Mouse (Mus musculus) midbrain, embryonic 15.5 days (tissue): Measurements from ENCODE around the gene Immp2l. TPM values are rescaled to one million over a fixed set of nuclear protein-coding genes. Genes with fewer than 3 reads are reported as not detected.

Experiments used
- ATAC-seq: fragments of 200-750 bp; cut with Nextera tagmentation; replicated peaks from 2 replicates; pipeline ENCODE4 v1.8.0; 2017; ENCODE audit warnings: moderate TSS enrichment
- H3K27ac ChIP-seq: fragments of 300-500 bp; sonication (generic); 2 replicates; pipeline ENCODE4 v1.5.1; 2015; ENCODE audit warnings: mild to moderate bottlenecking, inconsistent platforms
- H3K27me3 ChIP-seq: fragments of 300-500 bp; sonication (generic); replicated peaks from 2 replicates; pipeline ENCODE4 v1.6.1; 2015; ENCODE audit warnings: inconsistent platforms
- H3K36me3 ChIP-seq: fragments of 300-500 bp; sonication (generic); replicated peaks from 2 replicates; pipeline ENCODE4 v1.6.1; 2015; ENCODE audit warnings: inconsistent platforms
- H3K4me1 ChIP-seq: fragments of 300-500 bp; sonication (generic); 2 replicates; pipeline ENCODE4 v1.6.1; 2015; ENCODE audit warnings: inconsistent platforms
- H3K4me2 ChIP-seq: fragments of 300-500 bp; sonication (generic); 2 replicates; pipeline ENCODE4 v1.6.1; 2015; ENCODE audit warnings: inconsistent platforms, mild to moderate bottlenecking, moderate library complexity
- H3K4me3 ChIP-seq: fragments of 300-500 bp; sonication (generic); 2 replicates; pipeline ENCODE4 v1.5.1; 2015; ENCODE audit warnings: mild to moderate bottlenecking, inconsistent platforms
- H3K9ac ChIP-seq: fragments of 300-500 bp; sonication (generic); 2 replicates; pipeline ENCODE4 v1.6.1; 2015; ENCODE audit warnings: mild to moderate bottlenecking, inconsistent platforms
- H3K9me3 ChIP-seq: fragments of 300-500 bp; sonication (generic); 2 replicates; pipeline ENCODE4 v1.6.1; 2016; ENCODE audit warnings: inconsistent platforms
- WGBS: fragments of 180-500 bp; shearing (Covaris S2); methylation state at CpG from one replicate; pipeline ENCODE4 v1.1.7; 2015; ENCODE audit warnings: mixed read lengths; 5-methylcytosine and 5-hydroxymethylcytosine counted together
- polyA plus RNA-seq: library from polyadenylated mRNA; unstranded; fragments of >200 nt; fragmentation: Nextera tagmentation; extraction: Ambion mirVana; gene quantifications from 2 replicates; pipeline ENCODE4 v1.2.1, GENCODE M21; 2015

Gene Immp2l
- polyA plus RNA-seq, 1 experiment from 2014 or later = 6.2 TPM

DNA sequence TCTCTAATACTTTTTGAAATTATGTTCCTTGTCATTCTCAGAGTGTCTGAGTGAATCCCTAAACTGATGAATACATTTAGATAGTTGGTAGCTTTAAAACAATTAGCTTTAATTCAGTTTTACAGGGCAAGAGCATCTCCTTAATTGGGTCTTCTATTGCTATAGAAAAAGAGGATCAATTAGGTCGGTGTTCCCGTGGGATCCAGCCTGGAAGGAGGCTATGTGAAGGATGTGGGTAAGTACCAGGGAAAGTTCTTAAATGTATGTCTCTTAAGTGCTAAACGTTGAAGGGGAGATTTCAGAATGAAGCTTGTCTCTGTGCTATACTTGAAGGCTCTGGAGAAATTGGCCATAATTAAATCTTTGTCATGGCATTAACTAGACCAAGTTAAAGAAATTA, 283.1 kb downstream of the Immp2l start:
- Histone ChIP-seq H3K9ac (no peak overlapping the region), H3K4me2 (no peak overlapping the region), H3K4me3 (no peak overlapping the region), H3K27me3 (no peaks in the 10 kb centered on the region), H3K9me3 (no peaks in the 10 kb centered on the region), H3K4me1 (no peaks in the 10 kb centered on the region), H3K36me3 (no peaks in the 10 kb centered on the region), H3K27ac (no peak overlapping the region)
- WGBS = 64% methylated on average over 3 of the region's 3 CpGs
- no peak for ATAC-seq

DNA sequence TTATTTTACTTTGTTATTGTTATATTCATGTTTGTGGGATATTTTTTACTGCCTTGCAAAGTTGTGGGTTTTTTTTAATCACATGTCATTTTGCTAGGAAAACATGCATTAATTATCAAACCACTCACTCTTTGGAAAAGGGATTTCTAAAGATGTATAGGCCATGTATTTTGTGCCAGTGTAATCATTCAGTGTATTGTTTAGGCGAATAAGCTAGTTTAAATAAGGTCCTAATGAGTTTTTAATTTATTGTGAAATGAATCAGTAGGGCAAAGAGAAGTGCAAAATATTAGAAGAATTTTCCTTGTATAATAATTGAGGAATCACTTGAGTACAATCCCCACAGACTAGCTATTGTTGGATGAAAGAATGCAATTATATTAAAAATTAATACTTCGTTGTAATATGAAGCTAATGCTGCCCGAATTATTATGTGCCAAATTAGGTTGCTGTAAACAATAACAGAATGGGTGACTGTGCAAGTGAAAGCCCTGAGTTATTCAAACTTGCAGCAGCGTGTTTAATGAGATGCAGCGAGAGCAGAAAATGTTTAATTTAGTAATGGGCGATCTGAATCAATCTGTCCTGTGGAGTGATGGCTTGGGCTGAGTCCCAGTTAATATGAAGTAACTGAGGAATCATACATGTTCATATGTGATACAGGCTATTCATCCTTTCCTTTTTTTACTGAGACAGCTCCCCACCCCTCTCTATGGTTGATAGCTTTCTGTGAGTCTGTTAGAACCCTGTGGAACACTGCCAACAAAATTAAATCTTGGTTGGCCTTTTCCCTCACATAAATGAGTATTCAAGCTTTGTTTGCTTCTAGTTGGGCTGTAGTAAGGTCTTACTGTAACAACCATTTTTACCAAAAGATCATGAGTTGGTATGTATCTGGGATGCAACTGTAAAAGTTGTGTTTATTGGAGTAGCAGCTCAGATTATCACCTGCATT, 285.1 kb downstream of the Immp2l start:
- 58% methylated on average over 6 of the region's 6 CpGs for WGBS
- no peak overlapping the region for H3K27ac ChIP-seq
- no peaks in the 10 kb centered on the region for H3K9me3 ChIP-seq
- H3K9ac ChIP-seq = no peak overlapping the region
- H3K27me3 ChIP-seq = no peaks in the 10 kb centered on the region
- H3K36me3 ChIP-seq = no peaks in the 10 kb centered on the region
- no peak overlapping the region for H3K4me2 ChIP-seq
- no peak overlapping the region for H3K4me3 ChIP-seq
- no peaks in the 10 kb centered on the region for H3K4me1 ChIP-seq
- ATAC-seq = peak; percentile 63; the same call in 1 of the 2 replicates

DNA sequence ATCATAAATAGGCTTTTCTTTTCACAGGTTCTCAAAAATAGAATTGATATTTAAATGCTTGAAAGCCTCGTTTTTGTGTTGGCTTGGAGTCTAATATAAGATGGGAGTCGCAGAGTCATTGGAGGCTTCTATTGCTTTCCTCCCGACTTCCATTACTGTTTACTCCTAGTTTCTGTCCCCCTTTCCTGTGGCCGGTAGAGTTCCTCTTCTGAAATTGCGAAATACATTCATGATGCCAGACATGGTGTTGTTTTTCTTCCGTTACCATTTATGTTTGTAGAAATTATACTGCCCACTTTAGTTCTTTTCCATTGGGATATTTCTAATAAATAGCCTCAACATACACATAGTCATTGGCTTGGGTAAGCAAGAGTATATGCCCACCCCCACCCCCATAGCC, 289.5 kb downstream of the Immp2l start:
- WGBS = 90% methylated on average over 6 of the region's 6 CpGs
- Histone ChIP-seq H3K36me3 (no peaks in the 10 kb centered on the region), H3K27ac (no peak overlapping the region), H3K9me3 (no peaks in the 10 kb centered on the region), H3K27me3 (no peaks in the 10 kb centered on the region), H3K4me3 (no peak overlapping the region), H3K4me1 (peaks cover 6% of the 10 kb centered on the region; the same call in 1 of the 2 replicates), H3K9ac (no peak overlapping the region), H3K4me2 (no peak overlapping the region)
- ATAC-seq = no peak

DNA sequence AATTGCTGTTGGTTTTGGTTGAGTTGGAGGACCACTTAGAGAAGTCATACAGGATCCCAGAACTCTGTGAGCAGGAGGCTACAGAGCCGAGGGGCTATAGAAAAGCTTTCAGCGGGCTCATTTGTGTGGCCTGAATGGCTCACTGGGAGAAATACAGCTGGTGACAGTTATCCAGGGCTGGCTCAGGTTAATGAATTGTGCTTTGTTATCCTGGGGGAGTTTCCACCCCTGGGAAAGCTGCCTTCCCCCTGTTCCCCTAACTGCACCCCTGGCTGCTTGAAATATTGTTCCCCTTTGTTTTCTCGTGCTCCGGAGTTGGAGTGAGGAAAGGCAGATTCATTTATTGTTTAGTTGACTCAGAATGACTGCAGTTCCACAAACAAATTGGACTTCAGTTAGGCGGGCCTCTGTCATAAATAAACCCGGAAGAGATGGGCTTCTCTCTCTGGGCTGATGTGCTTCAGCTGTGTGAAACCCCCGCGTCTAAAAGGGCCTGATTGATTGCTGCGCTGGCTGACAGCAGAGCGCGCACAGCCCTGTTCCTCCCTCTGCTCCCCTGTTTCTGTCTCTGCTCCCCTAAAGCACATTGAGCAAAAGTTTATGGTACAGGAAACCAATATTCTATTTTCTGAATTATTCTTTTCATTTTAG, 291.0 kb downstream of the Immp2l start:
- peak; percentile 75 for ATAC-seq

DNA sequence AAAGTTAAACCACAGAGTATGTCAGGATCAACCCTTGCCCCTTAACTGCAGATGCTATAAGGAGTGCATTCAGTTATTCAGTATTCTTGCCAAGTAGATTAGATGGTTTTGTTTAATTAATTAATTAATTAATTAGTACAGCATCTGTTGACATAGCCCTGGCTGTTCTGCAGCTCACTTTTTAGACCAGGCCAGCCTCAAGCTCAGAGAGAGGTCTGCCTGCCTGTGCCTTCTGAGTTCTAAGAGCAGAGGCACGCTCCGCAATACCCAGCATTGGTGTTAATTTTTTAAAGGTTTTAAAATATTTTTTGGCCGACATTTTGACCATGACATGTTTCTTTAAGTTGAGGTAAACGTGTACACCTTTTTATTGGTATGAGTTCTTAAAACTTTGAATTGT, 292.0 kb downstream of the Immp2l start:
- H3K4me1 ChIP-seq = peaks cover 6% of the 10 kb centered on the region; the same call in 1 of the 2 replicates
- WGBS = 90% methylated on average over 4 of the region's 4 CpGs

More for the DNA sequence above, 291.0 kb downstream of the Immp2l start:
- Histone ChIP-seq H3K27ac (no peak overlapping the region), H3K9me3 (no peaks in the 10 kb centered on the region), H3K4me2 (peak overlapping the region; percentile 5; the same call in 1 of the 2 replicates), H3K36me3 (no peaks in the 10 kb centered on the region), H3K9ac (no peak overlapping the region), H3K27me3 (no peaks in the 10 kb centered on the region), H3K4me3 (no peak overlapping the region), H3K4me1 (peaks cover 6% of the 10 kb centered on the region; the same call in 1 of the 2 replicates)
- 11% methylated on average over 11 of the region's 11 CpGs for WGBS

DNA sequence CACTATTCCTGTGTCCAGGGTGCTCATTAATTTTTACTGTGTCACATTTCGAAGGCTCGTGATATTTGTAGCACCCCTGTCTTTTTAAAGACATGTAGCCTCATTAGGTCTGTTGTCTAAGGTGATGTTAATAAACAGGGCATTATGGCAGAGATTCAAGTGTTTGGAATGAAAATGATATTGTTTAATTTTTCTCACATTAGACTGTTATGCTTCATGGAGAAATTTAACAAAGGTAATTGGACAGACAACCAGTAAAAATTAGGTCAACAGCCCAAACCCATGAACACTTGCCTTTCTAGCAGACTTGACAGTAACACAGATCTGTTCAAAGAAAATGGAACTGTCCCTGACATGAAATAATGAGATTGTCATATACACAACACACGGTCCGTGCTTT, 292.5 kb downstream of the Immp2l start:
- H3K36me3 ChIP-seq = no peaks in the 10 kb centered on the region
- peaks cover 6% of the 10 kb centered on the region; the same call in 1 of the 2 replicates for H3K4me1 ChIP-seq
- H3K9me3 ChIP-seq = no peaks in the 10 kb centered on the region
- ATAC-seq = no peak
- H3K4me3 ChIP-seq = no peak overlapping the region
- H3K27ac ChIP-seq = no peak overlapping the region
- no peak overlapping the region for H3K9ac ChIP-seq
- no peak overlapping the region for H3K4me2 ChIP-seq
- WGBS = 77% methylated on average over 4 of the region's 4 CpGs
- no peaks in the 10 kb centered on the region for H3K27me3 ChIP-seq

More for the DNA sequence above, 292.0 kb downstream of the Immp2l start:
- no peak overlapping the region for H3K9ac ChIP-seq
- H3K27me3 ChIP-seq = no peaks in the 10 kb centered on the region
- ATAC-seq = no peak
- H3K27ac ChIP-seq = no peak overlapping the region
- H3K4me2 ChIP-seq = no peak overlapping the region
- H3K9me3 ChIP-seq = no peaks in the 10 kb centered on the region
- H3K36me3 ChIP-seq = no peaks in the 10 kb centered on the region
- no peak overlapping the region for H3K4me3 ChIP-seq

DNA sequence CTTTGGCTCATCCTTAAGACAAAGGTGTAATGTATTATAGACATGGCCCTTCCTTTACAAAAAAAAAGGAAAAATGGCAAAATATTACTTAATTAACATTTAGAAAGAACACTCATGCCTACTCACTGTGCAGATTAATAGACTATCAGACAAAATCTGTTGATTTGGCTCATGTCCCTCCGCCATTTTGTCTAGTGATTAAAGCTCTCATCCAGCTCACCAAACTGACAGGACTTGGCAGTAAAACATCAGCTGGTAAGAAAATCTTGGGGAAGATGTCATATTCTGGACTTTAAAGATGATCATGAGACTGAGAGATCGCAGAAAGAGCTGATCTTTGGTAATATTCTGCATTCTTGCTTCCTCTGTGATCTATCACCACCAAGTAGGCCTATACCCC, 293.5 kb downstream of the Immp2l start:
- Histone ChIP-seq H3K4me3 (no peak overlapping the region), H3K9ac (no peak overlapping the region), H3K36me3 (no peaks in the 10 kb centered on the region), H3K27me3 (no peaks in the 10 kb centered on the region), H3K27ac (no peak overlapping the region), H3K9me3 (no peaks in the 10 kb centered on the region), H3K4me2 (no peak overlapping the region), H3K4me1 (peaks cover 6% of the 10 kb centered on the region; the same call in 1 of the 2 replicates)
- no peak for ATAC-seq
- 91% methylated on average over 2 of the region's 2 CpGs for WGBS

DNA sequence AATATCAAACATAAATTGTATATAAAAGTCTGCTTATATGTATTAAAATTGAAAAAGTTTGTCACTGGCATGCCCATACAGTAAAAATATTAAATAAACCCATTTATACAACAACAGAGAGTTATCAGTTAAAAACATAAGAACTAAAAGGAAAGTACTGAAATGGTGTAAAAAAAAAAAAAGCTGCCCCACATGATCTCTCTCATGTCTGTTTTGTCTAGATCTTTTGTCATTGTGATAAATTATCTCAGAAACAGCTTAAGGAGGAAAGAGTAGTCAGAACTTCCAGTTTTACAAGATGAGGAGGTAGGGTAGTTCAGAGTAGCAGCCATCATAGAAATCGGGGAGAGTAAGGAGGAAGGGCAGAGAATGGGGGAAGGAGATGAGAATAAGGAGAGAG, 298.1 kb downstream of the Immp2l start:
- Histone ChIP-seq H3K4me1 (no peaks in the 10 kb centered on the region), H3K4me3 (no peak overlapping the region), H3K9ac (no peak overlapping the region), H3K27me3 (no peaks in the 10 kb centered on the region), H3K4me2 (no peak overlapping the region), H3K36me3 (no peaks in the 10 kb centered on the region), H3K9me3 (no peaks in the 10 kb centered on the region), H3K27ac (no peak overlapping the region)
- ATAC-seq = no peak
- WGBS = 60% methylated on average over 1 of the region's 1 CpGs

DNA sequence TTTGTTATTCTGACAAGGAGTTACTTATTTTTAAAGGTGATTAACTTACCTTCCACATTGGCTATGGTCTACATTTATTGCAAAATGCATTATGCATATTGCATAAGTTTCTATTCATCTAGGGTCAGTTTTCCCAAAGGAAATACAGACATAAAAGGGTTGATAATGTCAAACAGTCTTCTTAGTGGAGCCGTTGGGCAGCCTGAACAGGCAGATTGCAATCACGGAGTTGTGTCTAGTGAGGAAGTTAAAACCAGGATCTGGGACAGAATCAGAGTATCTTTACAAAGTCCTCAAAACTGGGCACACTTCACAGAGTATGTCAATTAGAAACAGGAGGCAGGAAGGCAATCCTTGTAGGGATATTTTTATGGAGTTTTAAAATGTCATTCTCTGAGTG, 300.5 kb downstream of the Immp2l start:
- Histone ChIP-seq H3K36me3 (no peaks in the 10 kb centered on the region), H3K4me2 (no peak overlapping the region), H3K4me3 (no peak overlapping the region), H3K27me3 (no peaks in the 10 kb centered on the region), H3K27ac (no peak overlapping the region), H3K9me3 (no peaks in the 10 kb centered on the region), H3K9ac (no peak overlapping the region), H3K4me1 (no peaks in the 10 kb centered on the region)
- ATAC-seq = no peak
- WGBS = 71% methylated on average over 2 of the region's 2 CpGs

DNA sequence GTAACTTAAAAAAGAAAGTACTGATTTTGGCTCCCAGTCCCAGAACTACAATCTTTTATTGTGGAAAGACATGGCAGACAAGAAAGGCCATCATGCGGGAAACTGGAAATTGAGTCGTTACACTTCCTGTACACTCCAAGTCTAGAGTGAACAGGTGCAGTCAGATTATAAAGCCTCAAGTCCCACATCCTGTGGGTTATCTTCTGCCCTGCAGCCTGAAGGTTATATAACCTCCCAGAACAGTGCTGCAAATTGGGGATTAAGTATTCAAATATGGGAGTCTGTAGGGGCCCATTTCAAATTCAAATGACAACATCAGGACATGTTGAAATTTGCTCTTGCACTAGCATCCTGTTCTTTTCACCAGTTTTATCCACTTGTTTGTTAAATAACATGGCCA, 301.9 kb downstream of the Immp2l start:
- H3K4me2 ChIP-seq = no peak overlapping the region
- H3K9ac ChIP-seq = no peak overlapping the region
- no peaks in the 10 kb centered on the region for H3K36me3 ChIP-seq
- no peaks in the 10 kb centered on the region for H3K4me1 ChIP-seq
- H3K27ac ChIP-seq = no peak overlapping the region
- 75% methylated on average over 2 of the region's 2 CpGs for WGBS
- H3K4me3 ChIP-seq = no peak overlapping the region
- no peaks in the 10 kb centered on the region for H3K9me3 ChIP-seq
- H3K27me3 ChIP-seq = no peaks in the 10 kb centered on the region
- ATAC-seq = no peak

DNA sequence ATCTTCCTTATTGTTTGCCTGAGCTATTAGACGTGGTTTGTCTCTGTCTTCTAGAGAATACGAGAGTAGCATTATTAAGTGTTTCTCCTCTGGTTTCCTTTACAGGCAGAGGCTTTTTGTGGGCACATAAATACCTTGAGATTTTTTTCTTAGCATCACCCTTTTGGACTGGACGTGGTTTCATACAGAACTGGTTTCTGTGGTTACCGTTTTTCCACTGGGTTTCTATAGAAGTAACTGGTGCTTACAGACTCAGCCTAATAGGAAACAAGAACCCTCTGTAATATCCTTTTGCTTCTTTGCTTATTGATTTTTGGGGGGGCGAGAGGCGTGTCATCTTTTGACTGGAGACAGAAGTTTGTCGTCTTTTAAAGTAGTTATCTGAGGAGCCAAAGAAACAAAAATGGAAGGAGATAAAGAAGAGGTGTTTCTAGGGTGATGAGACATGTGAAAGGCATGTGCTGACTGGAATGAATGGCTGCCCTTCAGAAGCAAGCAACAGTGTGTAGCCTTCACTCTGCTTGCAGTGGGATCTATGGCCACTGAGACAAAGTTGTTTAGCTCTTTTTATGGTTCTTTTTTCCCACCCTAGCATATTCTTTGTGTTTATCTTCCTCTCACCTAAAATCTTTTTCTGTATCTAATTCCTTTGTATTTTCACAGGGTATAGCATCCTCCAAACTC, 307.2 kb downstream of the Immp2l start:
- Histone ChIP-seq H3K27me3 (no peaks in the 10 kb centered on the region), H3K4me3 (no peak overlapping the region), H3K4me1 (no peaks in the 10 kb centered on the region), H3K4me2 (no peak overlapping the region), H3K36me3 (no peaks in the 10 kb centered on the region), H3K9ac (no peak overlapping the region), H3K27ac (no peak overlapping the region), H3K9me3 (no peaks in the 10 kb centered on the region)
- WGBS = 69% methylated on average over 7 of the region's 7 CpGs
- ATAC-seq = no peak

DNA sequence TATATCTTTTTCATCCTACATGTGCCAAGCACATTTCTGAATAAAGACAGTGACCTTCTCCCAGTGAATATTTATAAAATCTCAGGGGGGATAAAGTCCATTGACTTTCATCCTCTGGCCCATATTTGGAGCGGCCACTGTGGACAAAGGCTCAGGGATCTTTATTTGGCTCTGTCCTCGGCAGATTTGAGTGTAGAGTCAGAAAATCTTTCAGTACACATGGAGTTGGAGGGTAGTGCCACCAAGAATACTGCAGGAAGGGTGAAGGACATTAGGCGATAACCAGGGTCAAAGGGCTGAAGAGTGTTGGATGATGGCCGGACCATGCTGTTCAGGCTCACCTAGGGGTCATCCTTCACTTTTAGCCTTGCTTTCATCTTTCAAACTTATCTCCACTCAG, 321.7 kb downstream of the Immp2l start:
- Histone ChIP-seq H3K4me3 (no peak overlapping the region), H3K4me2 (no peak overlapping the region)
- 77% methylated on average over 4 of the region's 4 CpGs for WGBS

More for the DNA sequence above, 321.7 kb downstream of the Immp2l start:
- no peak overlapping the region for H3K9ac ChIP-seq
- H3K27ac ChIP-seq = no peak overlapping the region
- H3K27me3 ChIP-seq = no peaks in the 10 kb centered on the region
- H3K36me3 ChIP-seq = no peaks in the 10 kb centered on the region
- ATAC-seq = no peak
- no peaks in the 10 kb centered on the region for H3K4me1 ChIP-seq
- no peaks in the 10 kb centered on the region for H3K9me3 ChIP-seq
